Mouse (Mus musculus) forebrain, embryonic 16.5 days (tissue): ENCODE data around the gene Zfp784. TPM values are rescaled to one million over a fixed set of nuclear protein-coding genes. Genes with fewer than 3 reads are reported as not detected.

ENCODE experiments used
- ATAC-seq: fragments of 200-750 bp; cut with Nextera tagmentation; 2 replicates; pipeline ENCODE4 v1.8.0; 2017; ENCODE audit warnings: mild to moderate bottlenecking, moderate library complexity
- H3K27ac ChIP-seq: fragments of 300-500 bp; sonication (generic); 2 replicates; pipeline ENCODE4 v1.5.1; 2014; ENCODE audit warnings: low read length, control low read depth
- H3K27me3 ChIP-seq: fragments of 300-500 bp; sonication (generic); replicated peaks from 2 replicates; pipeline ENCODE4 v1.6.1; 2014; ENCODE audit warnings: low read length; ENCODE audit not compliant: control insufficient read depth, insufficient read depth
- H3K36me3 ChIP-seq: fragments of 300-500 bp; sonication (generic); 2 replicates; pipeline ENCODE4 v1.6.1; 2014; ENCODE audit not compliant: control insufficient read depth, insufficient read depth
- H3K4me1 ChIP-seq: fragments of 300-500 bp; sonication (generic); replicated peaks from 2 replicates; pipeline ENCODE4 v1.6.1; 2014; ENCODE audit warnings: low read length; ENCODE audit not compliant: control insufficient read depth, insufficient read depth
- H3K4me2 ChIP-seq: fragments of 300-500 bp; sonication (generic); 2 replicates; pipeline ENCODE4 v1.6.1; 2014; ENCODE audit warnings: mild to moderate bottlenecking, low read length, control low read depth
- H3K4me3 ChIP-seq: fragments of 300-500 bp; sonication (generic); replicated peaks from 2 replicates; pipeline ENCODE4 v1.5.1; 2014; ENCODE audit warnings: mild to moderate bottlenecking, low read length, control low read depth
- H3K9ac ChIP-seq: fragments of 300-500 bp; sonication (generic); replicated peaks from 2 replicates; pipeline ENCODE4 v1.6.1; 2014; ENCODE audit warnings: low read depth, low read length, control low read depth
- H3K9me3 ChIP-seq: fragments of 300-500 bp; sonication (generic); 2 replicates; pipeline ENCODE4 v1.6.1; 2016; ENCODE audit warnings: low read length; ENCODE audit not compliant: control insufficient read depth
- WGBS: fragments of 180-500 bp; shearing (Covaris S2); extraction: QIAGEN DNeasy Blood & Tissue Kit; methylation state at CpG from one replicate; pipeline ENCODE4 v1.1.7; 2014; 5-methylcytosine and 5-hydroxymethylcytosine counted together
- polyA plus RNA-seq: library from polyadenylated mRNA; unstranded; fragments of >200 nt; fragmentation: Nextera tagmentation; extraction: Ambion mirVana; gene quantifications from 2 replicates; pipeline ENCODE4 v1.2.1, GENCODE M21; 2015

The Zfp784 gene
- 8.0 and 9.5 TPM in 2 replicates for polyA plus RNA-seq

- peak within 1 kb of the TSS; percentile 84 for H3K4me3 ChIP-seq
- H3K9me3 ChIP-seq, result no peaks in the 10 kb centered on the region
- H3K9ac ChIP-seq, result peak within 1 kb of the TSS; percentile 79
- peaks cover 12% of the 10 kb centered on the region for H3K36me3 ChIP-seq
- peak; percentile 95 for ATAC-seq
- H3K4me2 ChIP-seq, result peak within 1 kb of the TSS; percentile 69
- H3K27ac ChIP-seq, result peak within 1 kb of the TSS; percentile 96
- no peaks in the 10 kb centered on the region for H3K27me3 ChIP-seq
- WGBS, result 1% methylated on average over 48 of the region's 48 CpGs
- H3K4me1 ChIP-seq, result peaks cover 16% of the 10 kb centered on the region
Observed at GRCm38 (mm10) chr7:5038109-5038732, at the start of gene Zfp784. Zfp784 (minus strand) TSS chr7:5038446.

GRCm38 (mm10) chr7:5087886-5088285, 49.6 kb upstream of the Zfp784 start:
- Histone ChIP-seq H3K4me3 (no peak overlapping the region), H3K27me3 (no peaks in the 10 kb centered on the region), H3K4me1 (0 out of 2 replicates have a peak, but pooled peaks cover 2% of the 10 kb centered on the region), H3K36me3 (peaks cover 11% of the 10 kb centered on the region), H3K4me2 (no peak overlapping the region), H3K9me3 (no peaks in the 10 kb centered on the region), H3K27ac (no peak overlapping the region), H3K9ac (no peak overlapping the region)
- 86% methylated on average over 4 of the region's 4 CpGs for WGBS
- ATAC-seq, result no peak

- no peak overlapping the region for H3K27ac ChIP-seq
- peaks cover 11% of the 10 kb centered on the region for H3K36me3 ChIP-seq
- H3K9ac ChIP-seq, result no peak overlapping the region
- WGBS, result 80% methylated on average over 5 of the region's 5 CpGs
- no peak for ATAC-seq
- no peaks in the 10 kb centered on the region for H3K9me3 ChIP-seq
- H3K4me2 ChIP-seq, result no peak overlapping the region
- no peaks in the 10 kb centered on the region for H3K27me3 ChIP-seq
- peaks cover 6% of the 10 kb centered on the region for H3K4me1 ChIP-seq
- H3K4me3 ChIP-seq, result no peak overlapping the region
Observed at GRCm38 (mm10) chr7:5086921-5087440, 48.7 kb upstream of the Zfp784 start.

GRCm38 (mm10) chr7:5085512-5085911, 47.3 kb upstream of the Zfp784 start:
- Histone ChIP-seq H3K4me2 (no peak overlapping the region), H3K27me3 (no peaks in the 10 kb centered on the region), H3K9ac (no peak overlapping the region), H3K4me1 (peaks cover 21% of the 10 kb centered on the region), H3K4me3 (no peak overlapping the region), H3K27ac (no peak overlapping the region), H3K9me3 (no peaks in the 10 kb centered on the region), H3K36me3 (peaks cover 11% of the 10 kb centered on the region)
- no peak for ATAC-seq
- WGBS, result 91% methylated on average over 1 of the region's 1 CpGs

- H3K27me3 ChIP-seq, result no peaks in the 10 kb centered on the region
- peaks cover 11% of the 10 kb centered on the region; the same call in 1 of the 2 replicates for H3K36me3 ChIP-seq
- H3K4me2 ChIP-seq, result no peak overlapping the region
- H3K9me3 ChIP-seq, result no peaks in the 10 kb centered on the region
- H3K4me3 ChIP-seq, result no peak overlapping the region
- WGBS, result 94% methylated on average over 18 of the region's 18 CpGs
- H3K4me1 ChIP-seq, result peaks cover 21% of the 10 kb centered on the region
- ATAC-seq, result no peak
- no peak overlapping the region for H3K27ac ChIP-seq
- no peak overlapping the region for H3K9ac ChIP-seq
Observed at GRCm38 (mm10) chr7:5083325-5084105, 45.3 kb upstream of the Zfp784 start.

GRCm38 (mm10) chr7:5081939-5082338, 43.7 kb upstream of the Zfp784 start:
- WGBS, result 100% methylated on average over 2 of the region's 2 CpGs
- H3K4me2 ChIP-seq, result no peak overlapping the region
- no peaks in the 10 kb centered on the region for H3K27me3 ChIP-seq
- H3K36me3 ChIP-seq, result peaks cover 13% of the 10 kb centered on the region; the same call in 1 of the 2 replicates
- no peak overlapping the region for H3K27ac ChIP-seq
- H3K4me1 ChIP-seq, result peaks cover 21% of the 10 kb centered on the region
- no peak for ATAC-seq
- H3K9ac ChIP-seq, result no peak overlapping the region
- H3K4me3 ChIP-seq, result no peak overlapping the region
- H3K9me3 ChIP-seq, result no peaks in the 10 kb centered on the region

- H3K36me3 ChIP-seq, result peaks cover 19% of the 10 kb centered on the region
- 68% methylated on average over 6 of the region's 6 CpGs for WGBS
Observed at GRCm38 (mm10) chr7:5081241-5081640, 43.0 kb upstream of the Zfp784 start.

GRCm38 (mm10) chr7:5080815-5081214, 42.6 kb upstream of the Zfp784 start:
- peak overlapping the region; percentile 86 for H3K27ac ChIP-seq
- H3K27me3 ChIP-seq, result no peaks in the 10 kb centered on the region
- no peaks in the 10 kb centered on the region for H3K9me3 ChIP-seq
- H3K9ac ChIP-seq, result peak overlapping the region; percentile 96
- no peak for ATAC-seq
- H3K4me3 ChIP-seq, result peak overlapping the region; percentile 89
- WGBS, result 16% methylated on average over 6 of the region's 6 CpGs
- peaks cover 21% of the 10 kb centered on the region for H3K4me1 ChIP-seq
- H3K4me2 ChIP-seq, result peak overlapping the region; percentile 90
- H3K36me3 ChIP-seq, result peaks cover 21% of the 10 kb centered on the region

More at GRCm38 (mm10) chr7:5081241-5081640, 43.0 kb upstream of the Zfp784 start:
- ATAC-seq, result no peak
- H3K4me3 ChIP-seq, result peak overlapping the region; percentile 89
- H3K4me2 ChIP-seq, result peak overlapping the region; percentile 90
- no peaks in the 10 kb centered on the region for H3K9me3 ChIP-seq
- no peaks in the 10 kb centered on the region for H3K27me3 ChIP-seq
- peaks cover 21% of the 10 kb centered on the region for H3K4me1 ChIP-seq
- no peak overlapping the region for H3K27ac ChIP-seq
- H3K9ac ChIP-seq, result peak overlapping the region; percentile 96

GRCm38 (mm10) chr7:5080010-5080751, 41.9 kb upstream of the Zfp784 start, which contains the start of gene Epn1:
Epn1 (plus strand) TSS chr7:5080235.
- H3K27me3 ChIP-seq, result no peaks in the 10 kb centered on the region
- ATAC-seq, result peak; percentile 98
- WGBS, result under 1% methylated on average over 74 of the region's 81 CpGs
- H3K4me3 ChIP-seq, result peak within 1 kb of the TSS; percentile 89
- H3K9ac ChIP-seq, result peak within 1 kb of the TSS; percentile 96
- peaks cover 23% of the 10 kb centered on the region for H3K36me3 ChIP-seq
- H3K9me3 ChIP-seq, result no peaks in the 10 kb centered on the region
- peaks cover 21% of the 10 kb centered on the region for H3K4me1 ChIP-seq
- H3K27ac ChIP-seq, result peak within 1 kb of the TSS; percentile 86
- peak within 1 kb of the TSS; percentile 90 for H3K4me2 ChIP-seq
